ENCODE assay signal across 11 mouse cellular contexts in genomic region chr2:152726751-152727335, GRCm38 (mm10). TPM values are rescaled to one million over a fixed set of nuclear protein-coding genes. Genes with fewer than 3 reads are reported as not detected.
DNase-seq lines count a peak whose midpoint lies in the region; ATAC-seq and TF ChIP-seq lines count a peak whose summit lies in the region.
"Had no signal": no experiment of that assay in that cellular context is flagged by ENCODE, and none has a peak within 500 bp of the region (broad histone marks: within the 10 kb centered on the region; RNA-seq: fewer than 3 reads in every experiment).

No protein-coding gene starts in this region.

- no peak for TF ChIP-seq POLR2A in kidney, adult 2 months (IDR thresholded peaks at IDR 0.05; ENCODE audit: low read depth, low read length)

- H3K9me3 ChIP-seq in heart, postnatal 0 days (replicated peaks; ENCODE audit: control insufficient read depth, low read length), result no peaks in the 10 kb centered on the region
- H3K9me3 ChIP-seq in lung, postnatal 0 days (ENCODE audit: low read length), result no peaks in the 10 kb centered on the region

- H3K27ac ChIP-seq in kidney, adult 2 months (ENCODE audit: insufficient read depth, low read depth, low read length), result peak overlapping the region; percentile 73
- peak overlapping the region; percentile 77 for H3K27ac ChIP-seq in heart, postnatal 0 days (ENCODE audit: low read depth)
- H3K27ac ChIP-seq in lung, postnatal 0 days (ENCODE audit: low read length), result peak overlapping the region; percentile 86

- H3K4me3 ChIP-seq in kidney, adult 2 months (ENCODE audit: insufficient read depth, low read depth, low read length), result no peak overlapping the region; the same call in 1 of the 2 replicates
- no peak overlapping the region for H3K4me3 ChIP-seq in heart, postnatal 0 days (ENCODE audit: low read depth, low read length)
- no peak overlapping the region for H3K4me3 ChIP-seq in lung, postnatal 0 days (ENCODE audit: low read depth, low read length)

- peaks cover 13% of the 10 kb centered on the region for H3K4me1 ChIP-seq in kidney, adult 2 months (ENCODE audit: control insufficient read depth, insufficient read depth, low read length)
- H3K4me1 ChIP-seq in heart, postnatal 0 days (ENCODE audit: control insufficient read depth, insufficient read depth), result peaks cover 22% of the 10 kb centered on the region
- H3K4me1 ChIP-seq in lung, postnatal 0 days (ENCODE audit: insufficient read depth, low read depth, low read length), result peaks cover 40% of the 10 kb centered on the region

- no peak for ATAC-seq in heart, postnatal 0 days (ENCODE audit: insufficient read depth, low read depth)
- ATAC-seq in lung, postnatal 0 days, result peak; percentile 30

- TF ChIP-seq EP300 in heart, postnatal 0 days (IDR thresholded peaks at IDR 0.05; ENCODE audit: low read depth), result no peak
- TF ChIP-seq EP300 in lung, postnatal 0 days (IDR thresholded peaks at IDR 0.05), result peak; percentile 73

- no peak overlapping the region for H3K4me2 ChIP-seq in heart, postnatal 0 days (ENCODE audit: low read depth, low read length)
- no peak overlapping the region for H3K4me2 ChIP-seq in lung, postnatal 0 days (replicated peaks; ENCODE audit: low read depth, low read length)

- DNase-seq in kidney, adult 2 months, result peak; percentile 65
- no peak for DNase-seq in kidney, adult 11 months
- DNase-seq in R1 (ENCODE audit: low read depth, low spot score), result peak; percentile 92
- no peak for DNase-seq in heart, postnatal 0 days (ENCODE audit: low spot score)
- peak; percentile 53 for DNase-seq in lung, postnatal 0 days (ENCODE audit: low spot score)
- no peak for DNase-seq in Muller cell, postnatal 12 days (ENCODE audit: inconsistent ontology term)
- no peak for DNase-seq in left cerebral cortex, adult 9 months (ENCODE audit: low spot score in 2 of 2)
- no peak for DNase-seq in embryo, embryonic 10 days (ENCODE audit: low spot score)
- DNase-seq: cerebellum, postnatal 14 days; thymus, postnatal 25 days had no signal

- H3K36me3 ChIP-seq in kidney, adult 2 months (ENCODE audit: control insufficient read depth, insufficient read depth, low read length), result no peaks in the 10 kb centered on the region
- H3K36me3 ChIP-seq in heart, postnatal 0 days (replicated peaks; ENCODE audit: control insufficient read depth, insufficient read depth, low read length), result no peaks in the 10 kb centered on the region
- H3K36me3 ChIP-seq in lung, postnatal 0 days (ENCODE audit: insufficient read depth, low read length), result no peaks in the 10 kb centered on the region

- whole genome bisulfite sequencing in kidney, adult 2 months, result 53% methylated on average over 6 of the region's 6 CpGs
- WGBS in heart, postnatal 0 days, result 47% methylated on average over 6 of the region's 6 CpGs
- WGBS in lung, postnatal 0 days, result 24% methylated on average over 6 of the region's 6 CpGs

- H3K27me3 ChIP-seq in kidney, adult 2 months (replicated peaks; ENCODE audit: control insufficient read depth, insufficient read depth, low read length), result no peaks in the 10 kb centered on the region
- no peaks in the 10 kb centered on the region for H3K27me3 ChIP-seq in heart, postnatal 0 days (ENCODE audit: control insufficient read depth, insufficient read depth, low read length)
- H3K27me3 ChIP-seq in lung, postnatal 0 days (replicated peaks; ENCODE audit: insufficient read depth, low read length), result no peaks in the 10 kb centered on the region

- no peak overlapping the region for H3K9ac ChIP-seq in heart, postnatal 0 days (replicated peaks; ENCODE audit: low read depth, low read length)
- H3K9ac ChIP-seq in lung, postnatal 0 days (replicated peaks; ENCODE audit: low read depth), result no peak overlapping the region

- no peak for TF ChIP-seq CTCF in kidney, adult 2 months (conservative IDR thresholded peaks at IDR 0.05; ENCODE audit: insufficient read depth, insufficient read length, low read depth, low read length)
- no peak for TF ChIP-seq CTCF in heart, postnatal 0 days (IDR thresholded peaks at IDR 0.05; ENCODE audit: low read depth)
- no peak for TF ChIP-seq CTCF in lung, postnatal 0 days (IDR thresholded peaks at IDR 0.05)

RNA-seq across cellular contexts. Expression of gene Id1, which starts 9.2 kb away (rescaled TPM):
- polyA plus RNA-seq in kidney, adult 2 months (2012; rRNA removed), result 156 and 235 TPM in 2 replicates
- total RNA-seq in heart, postnatal 0 days (2014; rRNA removed; ENCODE audit: low replicate concordance), result 146 and 188 TPM in 2 replicates
- 46.7 and 59.3 TPM in 2 replicates for polyA plus RNA-seq in heart, postnatal 0 days (2015; fragmentation: Nextera tagmentation; extraction: Ambion mirVana)
- 214 and 218 TPM in 2 replicates for polyA plus RNA-seq in lung, postnatal 0 days (2015; fragmentation: Nextera tagmentation; extraction: Ambion mirVana)

RNA-seq across cellular contexts. Expression of gene Cox4i2, which starts 27.1 kb away (rescaled TPM):
- 2.9 and 3.1 TPM in 2 replicates for polyA plus RNA-seq in kidney, adult 2 months (2012; rRNA removed)
- total RNA-seq in heart, postnatal 0 days (2014; rRNA removed; ENCODE audit: low replicate concordance), result 13.4 and 29.9 TPM in 2 replicates
- 17.0 and 21.4 TPM in 2 replicates for polyA plus RNA-seq in heart, postnatal 0 days (2015; fragmentation: Nextera tagmentation; extraction: Ambion mirVana)
- polyA plus RNA-seq in lung, postnatal 0 days (2015; fragmentation: Nextera tagmentation; extraction: Ambion mirVana), result 204 and 228 TPM in 2 replicates
- total RNA-seq: liver, adult 2 months had no signal

RNA-seq across cellular contexts. Expression of gene Mcts2, which starts 40.0 kb away (rescaled TPM):
- polyA plus RNA-seq in kidney, adult 2 months (2012; rRNA removed), result 8.4 and 10.1 TPM in 2 replicates
- 6.5 and 11.7 TPM in 2 replicates for total RNA-seq in heart, postnatal 0 days (2014; rRNA removed; ENCODE audit: low replicate concordance)
- polyA plus RNA-seq in heart, postnatal 0 days (2015; fragmentation: Nextera tagmentation; extraction: Ambion mirVana), result 30.9 and 31.6 TPM in 2 replicates
- 19.4 and 20.8 TPM in 2 replicates for polyA plus RNA-seq in lung, postnatal 0 days (2015; fragmentation: Nextera tagmentation; extraction: Ambion mirVana)

RNA-seq across cellular contexts. Expression of gene H13, which starts 57.6 kb away (rescaled TPM):
- 129 and 161 TPM in 2 replicates for polyA plus RNA-seq in kidney, adult 2 months (2012; rRNA removed)
- 68.6 and 72.9 TPM in 2 replicates for total RNA-seq in heart, postnatal 0 days (2014; rRNA removed; ENCODE audit: low replicate concordance)
- polyA plus RNA-seq in heart, postnatal 0 days (2015; fragmentation: Nextera tagmentation; extraction: Ambion mirVana), result 53.4 and 55.0 TPM in 2 replicates
- polyA plus RNA-seq in lung, postnatal 0 days (2015; fragmentation: Nextera tagmentation; extraction: Ambion mirVana), result 110 and 127 TPM in 2 replicates

Comparison
In these comparisons a context has a peak if more than half of its experiments do, and no peak if none do; other contexts are left out.
1. DNase-seq: peak in kidney, adult 2 months (single experiment), R1 (single experiment) and lung, postnatal 0 days (single experiment); none in kidney, adult 11 months (single experiment), heart, postnatal 0 days (single experiment), Muller cell, postnatal 12 days (single experiment), left cerebral cortex, adult 9 months (0 of 2) and embryo, embryonic 10 days (single experiment).
2. Peak in every context shown above with its lines, with median percentiles within 50 percentile points of each other: H3K27ac ChIP-seq.